Mouse (Mus musculus): Measurements from ENCODE around the gene Rdh16f1. TPM values are rescaled to one million over a fixed set of nuclear protein-coding genes. Genes with fewer than 3 reads are reported as not detected.
"Not testable (repeated sequence)": the region's sequence is repeated elsewhere in the genome, so short reads cannot be mapped to it uniquely, and the experiment has no call there.

Gene Rdh16f1
- polyA plus RNA-seq, 1 experiment from 2014 or later, result 0.25 TPM

DNA sequence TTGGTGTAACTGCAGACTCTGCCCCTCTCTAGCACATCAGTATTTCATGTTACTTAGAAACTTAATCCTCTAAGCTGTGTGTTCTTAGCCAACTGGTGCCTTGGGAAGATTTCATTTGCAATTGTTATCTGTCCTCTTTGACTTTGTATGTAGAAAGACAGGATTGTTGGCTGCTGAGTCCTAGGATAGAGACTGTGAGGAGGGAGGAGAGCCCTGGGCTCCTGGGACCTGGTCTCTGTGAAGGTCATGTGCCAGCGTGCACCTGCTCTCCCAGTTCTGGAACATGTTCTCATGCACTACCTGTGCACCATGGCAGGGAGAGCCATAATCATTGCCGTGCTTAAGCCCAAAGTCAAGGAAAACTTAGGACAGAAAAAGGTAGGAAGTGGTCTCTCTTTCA is 42.0 kb downstream of the Rdh16f1 start:
- 93% methylated on average over 2 of the region's 2 CpGs for WGBS
- Histone ChIP-seq H3K4me2 (ENCODE audit: low read length) (no peak overlapping the region), H3K36me3 (ENCODE audit: control insufficient read depth, insufficient read depth, low read length) (no peaks in the 10 kb centered on the region), H3K4me3 (ENCODE audit: low read depth, low read length) (no peak overlapping the region), H3K27ac (ENCODE audit: low read length) (no peak overlapping the region), H3K9me3 (replicated peaks; ENCODE audit: control insufficient read depth, low read length, poor library complexity, severe bottlenecking) (no peaks in the 10 kb centered on the region), H3K9ac (ENCODE audit: low read depth, low read length) (no peak overlapping the region), H3K27me3 (ENCODE audit: control insufficient read depth, insufficient read depth, low read depth, low read length) (no peaks in the 10 kb centered on the region), H3K4me1 (ENCODE audit: control insufficient read depth, insufficient read depth, low read length) (no peaks in the 10 kb centered on the region)
- no peak for ATAC-seq

- WGBS, result 84% methylated on average over 5 of the region's 5 CpGs
- Histone ChIP-seq H3K27me3 (ENCODE audit: control insufficient read depth, insufficient read depth, low read depth, low read length) (no peaks in the 10 kb centered on the region), H3K27ac (ENCODE audit: low read length) (no peak overlapping the region), H3K4me2 (ENCODE audit: low read length) (no peak overlapping the region), H3K4me3 (ENCODE audit: low read depth, low read length) (no peak overlapping the region), H3K9ac (ENCODE audit: low read depth, low read length) (no peak overlapping the region), H3K9me3 (replicated peaks; ENCODE audit: control insufficient read depth, low read length, poor library complexity, severe bottlenecking) (no peaks in the 10 kb centered on the region), H3K4me1 (ENCODE audit: control insufficient read depth, insufficient read depth, low read length) (no peaks in the 10 kb centered on the region), H3K36me3 (ENCODE audit: control insufficient read depth, insufficient read depth, low read length) (no peaks in the 10 kb centered on the region)
- no peak for ATAC-seq
These were observed 42.6 kb downstream of the Rdh16f1 start for GRCm38 (mm10) chr10:127802236-127802635.

DNA sequence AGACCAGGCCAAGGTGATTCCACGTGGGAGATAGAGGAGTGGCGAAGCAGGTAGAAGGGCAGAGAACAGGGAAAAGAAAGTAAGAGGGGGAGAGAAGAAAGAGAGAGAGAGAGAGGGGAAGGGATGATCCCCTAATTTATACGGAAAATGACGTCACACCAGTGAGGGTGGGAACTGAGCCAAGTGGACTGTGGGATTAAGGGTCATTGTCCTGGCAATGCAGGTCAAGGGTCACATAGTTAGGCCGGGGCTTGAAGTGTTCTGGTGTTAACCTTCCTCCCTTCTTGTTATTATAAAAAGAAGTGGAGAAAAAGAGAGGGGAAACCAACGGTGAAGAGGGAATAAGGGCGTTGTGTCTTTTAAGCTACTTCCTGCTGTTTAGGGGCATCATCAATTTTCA is 44.8 kb downstream of the Rdh16f1 start:
- Histone ChIP-seq H3K9me3 (replicated peaks; ENCODE audit: control insufficient read depth, low read length, poor library complexity, severe bottlenecking) (no peaks in the 10 kb centered on the region), H3K9ac (ENCODE audit: low read depth, low read length) (no peak overlapping the region), H3K4me1 (ENCODE audit: control insufficient read depth, insufficient read depth, low read length) (no peaks in the 10 kb centered on the region), H3K4me2 (ENCODE audit: low read length) (no peak overlapping the region), H3K36me3 (ENCODE audit: control insufficient read depth, insufficient read depth, low read length) (no peaks in the 10 kb centered on the region), H3K27me3 (ENCODE audit: control insufficient read depth, insufficient read depth, low read depth, low read length) (no peaks in the 10 kb centered on the region), H3K27ac (ENCODE audit: low read length) (no peak overlapping the region), H3K4me3 (ENCODE audit: low read depth, low read length) (no peak overlapping the region)
- 50% methylated on average over 7 of the region's 7 CpGs for WGBS
- ATAC-seq, result no peak

DNA sequence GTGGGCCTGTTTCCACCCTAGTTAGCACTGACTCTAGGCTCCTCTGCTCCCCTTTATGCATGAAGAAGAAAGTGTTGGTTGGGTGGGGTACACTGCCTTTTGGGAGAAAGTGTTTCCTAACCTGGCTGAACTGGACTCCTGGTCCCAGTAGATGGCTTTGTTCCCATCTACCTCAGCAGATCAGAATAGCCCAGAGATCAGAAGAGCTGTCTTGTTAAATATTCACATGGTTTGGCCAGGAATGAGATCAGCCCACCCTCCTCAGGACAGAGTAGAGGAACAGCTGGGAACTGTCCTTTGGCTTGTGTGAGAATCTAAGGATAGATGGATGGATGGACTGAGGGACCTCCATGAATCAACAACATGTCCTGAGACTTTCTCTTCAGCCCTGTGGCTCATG is 56.3 kb downstream of the Rdh16f1 start:
- no peak overlapping the region for H3K9ac ChIP-seq (ENCODE audit: low read depth, low read length)
- H3K4me2 ChIP-seq (ENCODE audit: low read length), result no peak overlapping the region
- no peaks in the 10 kb centered on the region for H3K36me3 ChIP-seq (ENCODE audit: control insufficient read depth, insufficient read depth, low read length)
- ATAC-seq, result no peak
- peaks cover 2% of the 10 kb centered on the region for H3K9me3 ChIP-seq (replicated peaks; ENCODE audit: control insufficient read depth, low read length, poor library complexity, severe bottlenecking)
- no peaks in the 10 kb centered on the region for H3K4me1 ChIP-seq (ENCODE audit: control insufficient read depth, insufficient read depth, low read length)
- H3K27ac ChIP-seq (ENCODE audit: low read length), result no peak overlapping the region
- H3K27me3 ChIP-seq (ENCODE audit: control insufficient read depth, insufficient read depth, low read depth, low read length), result no peaks in the 10 kb centered on the region
- H3K4me3 ChIP-seq (ENCODE audit: low read depth, low read length), result no peak overlapping the region

DNA sequence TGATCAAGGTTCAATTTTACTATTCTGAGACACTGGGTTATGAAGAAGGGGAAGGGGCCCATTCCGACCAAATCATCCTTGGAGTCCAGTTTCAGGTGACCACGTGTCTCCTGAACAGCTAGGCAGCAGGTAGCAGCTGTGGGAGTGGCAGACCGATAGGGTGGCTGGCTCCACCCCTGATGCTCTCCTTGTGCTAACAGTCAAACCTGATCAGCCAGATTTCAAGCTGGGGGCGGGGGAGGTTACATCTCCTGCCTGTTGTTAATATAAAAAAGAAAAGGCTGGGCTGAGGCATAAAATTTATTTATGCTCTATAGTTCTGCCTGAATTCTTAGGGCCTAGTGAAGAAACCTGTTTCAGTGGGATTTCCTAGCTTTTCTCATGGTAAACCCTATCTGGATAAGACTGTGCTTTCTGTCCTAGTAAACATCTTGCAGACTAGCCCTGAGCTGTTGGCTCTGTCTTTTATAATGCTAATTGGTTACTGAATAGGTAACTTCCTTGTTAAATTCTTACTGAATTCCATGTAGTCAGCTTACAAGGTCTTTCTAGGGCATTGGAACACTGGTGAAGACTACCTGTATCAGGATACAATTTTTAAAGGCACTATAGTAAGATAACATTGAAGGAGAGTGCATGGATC is 57.8 kb downstream of the Rdh16f1 start:
- 79% methylated on average over 4 of the region's 4 CpGs for WGBS
- H3K4me3 ChIP-seq (ENCODE audit: low read depth, low read length); H3K27ac ChIP-seq (ENCODE audit: low read length); ATAC-seq; H3K9ac ChIP-seq (ENCODE audit: low read depth, low read length); H3K9me3 ChIP-seq (replicated peaks; ENCODE audit: control insufficient read depth, low read length, poor library complexity, severe bottlenecking); H3K36me3 ChIP-seq (ENCODE audit: control insufficient read depth, insufficient read depth, low read length); H3K4me1 ChIP-seq (ENCODE audit: control insufficient read depth, insufficient read depth, low read length); H3K4me2 ChIP-seq (ENCODE audit: low read length); H3K27me3 ChIP-seq (ENCODE audit: control insufficient read depth, insufficient read depth, low read depth, low read length): not testable (repeated sequence)

- H3K36me3 ChIP-seq (ENCODE audit: control insufficient read depth, insufficient read depth, low read length); H3K9ac ChIP-seq (ENCODE audit: low read depth, low read length); H3K4me2 ChIP-seq (ENCODE audit: low read length); H3K4me3 ChIP-seq (ENCODE audit: low read depth, low read length); H3K27ac ChIP-seq (ENCODE audit: low read length); ATAC-seq; H3K4me1 ChIP-seq (ENCODE audit: control insufficient read depth, insufficient read depth, low read length); H3K27me3 ChIP-seq (ENCODE audit: control insufficient read depth, insufficient read depth, low read depth, low read length); H3K9me3 ChIP-seq (replicated peaks; ENCODE audit: control insufficient read depth, low read length, poor library complexity, severe bottlenecking): not testable (repeated sequence)
- WGBS, result 93% methylated on average over 2 of the region's 2 CpGs
These were observed 62.2 kb downstream of the Rdh16f1 start for GRCm38 (mm10) chr10:127821806-127822205.

- Histone ChIP-seq H3K9ac (ENCODE audit: low read depth, low read length) (no peak overlapping the region), H3K36me3 (ENCODE audit: control insufficient read depth, insufficient read depth, low read length) (no peaks in the 10 kb centered on the region), H3K27me3 (ENCODE audit: control insufficient read depth, insufficient read depth, low read depth, low read length) (no peaks in the 10 kb centered on the region), H3K9me3 (replicated peaks; ENCODE audit: control insufficient read depth, low read length, poor library complexity, severe bottlenecking) (peaks cover 4% of the 10 kb centered on the region), H3K4me2 (ENCODE audit: low read length) (no peak overlapping the region), H3K4me1 (ENCODE audit: control insufficient read depth, insufficient read depth, low read length) (no peaks in the 10 kb centered on the region), H3K4me3 (ENCODE audit: low read depth, low read length) (no peak overlapping the region), H3K27ac (ENCODE audit: low read length) (no peak overlapping the region)
- no peak for ATAC-seq
- WGBS, result 84% methylated on average over 6 of the region's 6 CpGs
These were observed 65.8 kb downstream of the Rdh16f1 start for GRCm38 (mm10) chr10:127825386-127825785.

DNA sequence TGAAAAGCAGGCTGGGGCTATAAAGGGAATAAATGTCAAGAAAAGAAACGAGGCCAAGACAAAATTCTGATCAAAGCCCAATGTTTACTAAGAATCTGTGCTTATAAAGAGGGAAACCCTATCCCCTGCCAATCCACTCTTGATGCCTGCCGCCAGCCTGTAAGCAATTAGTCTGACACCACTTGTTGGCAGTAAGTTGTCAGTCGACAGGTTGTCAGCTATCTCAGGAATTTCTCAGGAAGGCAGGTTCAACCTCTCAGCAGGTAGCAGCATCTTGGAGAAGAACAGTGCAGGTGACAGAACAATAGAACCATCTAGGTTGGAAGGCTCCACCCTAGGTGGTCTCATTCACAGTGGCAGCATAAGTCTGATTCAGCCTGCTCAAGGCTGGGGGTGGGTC is 69.5 kb downstream of the Rdh16f1 start:
- Histone ChIP-seq H3K36me3 (ENCODE audit: control insufficient read depth, insufficient read depth, low read length) (no peaks in the 10 kb centered on the region), H3K4me1 (ENCODE audit: control insufficient read depth, insufficient read depth, low read length) (no peaks in the 10 kb centered on the region), H3K4me2 (ENCODE audit: low read length) (no peak overlapping the region), H3K9ac (ENCODE audit: low read depth, low read length) (no peak overlapping the region), H3K27me3 (ENCODE audit: control insufficient read depth, insufficient read depth, low read depth, low read length) (no peaks in the 10 kb centered on the region), H3K9me3 (replicated peaks; ENCODE audit: control insufficient read depth, low read length, poor library complexity, severe bottlenecking) (no peaks in the 10 kb centered on the region), H3K4me3 (ENCODE audit: low read depth, low read length) (no peak overlapping the region), H3K27ac (ENCODE audit: low read length) (no peak overlapping the region)
- WGBS, result 75% methylated on average over 3 of the region's 3 CpGs
- ATAC-seq, result no peak

DNA sequence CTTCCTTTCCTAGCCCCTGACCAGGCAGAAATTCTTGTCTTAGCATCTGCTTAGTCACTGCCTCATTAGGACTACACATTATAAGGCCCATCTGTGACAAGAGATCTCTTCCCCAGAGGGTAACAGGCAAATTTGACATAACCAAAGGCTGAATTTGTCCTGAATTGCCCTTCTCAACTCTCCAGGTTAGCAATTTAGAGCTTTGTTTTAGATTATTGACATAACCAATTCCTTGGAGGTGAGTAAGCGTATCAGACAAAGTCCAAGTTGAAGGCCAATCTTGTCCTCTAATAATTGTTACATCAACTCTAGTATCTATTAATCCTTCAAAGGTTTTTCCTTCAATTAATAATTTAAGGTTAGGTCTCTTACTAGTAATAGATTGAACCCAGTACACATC is 74.6 kb downstream of the Rdh16f1 start:
- H3K4me1 ChIP-seq (ENCODE audit: control insufficient read depth, insufficient read depth, low read length); H3K36me3 ChIP-seq (ENCODE audit: control insufficient read depth, insufficient read depth, low read length); H3K4me3 ChIP-seq (ENCODE audit: low read depth, low read length); H3K4me2 ChIP-seq (ENCODE audit: low read length); H3K9me3 ChIP-seq (replicated peaks; ENCODE audit: control insufficient read depth, low read length, poor library complexity, severe bottlenecking); H3K9ac ChIP-seq (ENCODE audit: low read depth, low read length); H3K27ac ChIP-seq (ENCODE audit: low read length); H3K27me3 ChIP-seq (ENCODE audit: control insufficient read depth, insufficient read depth, low read depth, low read length); ATAC-seq: not testable (repeated sequence)
- WGBS, result 95% methylated on average over 1 of the region's 1 CpGs
